Mouse (Mus musculus) lung, adult 2 months (tissue): Measurements from ENCODE around the gene Zmym2.

ENCODE experiments used
- CTCF ChIP-seq: fragments of 200-500 bp; IDR thresholded peaks from 2 replicates; pipeline ENCODE4 v1.5.1; 2011; ENCODE audit warnings: mild to moderate bottlenecking, low read length, control low read depth; ENCODE audit not compliant: insufficient read depth
- POLR2A ChIP-seq: fragments of 200-500 bp; IDR thresholded peaks from 2 replicates; pipeline ENCODE4 v1.6.1; 2011; ENCODE audit warnings: low read depth, mild to moderate bottlenecking, control low read depth, low read length, borderline replicate concordance; ENCODE audit errors: extremely low read depth

DNA sequence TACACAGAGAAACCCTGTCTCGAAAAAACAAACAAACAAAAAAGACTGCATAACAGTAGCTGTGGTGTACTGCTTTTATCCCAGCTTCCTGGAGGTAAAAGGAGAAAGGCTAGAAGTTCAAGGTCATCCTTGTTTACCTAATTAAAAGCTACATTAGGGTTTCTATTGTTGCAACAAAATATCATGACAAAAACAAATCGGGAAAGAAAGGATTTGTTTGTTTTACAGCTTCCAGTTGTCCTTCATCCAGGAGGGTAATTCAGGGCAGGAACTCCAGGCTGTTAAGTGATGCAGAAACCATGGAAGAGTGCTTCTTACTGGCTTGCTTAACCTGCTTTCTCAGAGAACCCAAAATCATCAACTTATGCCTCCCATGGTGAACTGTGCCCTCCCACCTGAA is 38.1 kb upstream of the Zmym2 start:
- TF ChIP-seq CTCF (no peak), POLR2A (no peak)
